Mouse (Mus musculus): ENCODE results near the gene Sla2.
"Not testable (repeated sequence)": the region's sequence is repeated elsewhere in the genome, so short reads cannot be mapped to it uniquely, and the experiment has no call there.

- not testable (repeated sequence) for TF ChIP-seq POLR2A, CTCF (IDR thresholded peaks at IDR 0.05; ENCODE audit: insufficient read depth, low read depth, low read length)
Measured at GRCm38 (mm10) chr2:156885666-156886065, 1.3 kb downstream of the Sla2 start.
